Mouse (Mus musculus) hindbrain, embryonic 11.5 days (tissue): ENCODE measurements at regions not wholly inside any gene's neighbourhood (a gene's known extent, or its start where the extent isn't known, plus 50 kb on each side); places are given as distances from the start of the nearest gene placed in this dataset.

ENCODE experiments used
- ATAC-seq: fragments of 200-750 bp; cut with Nextera tagmentation; 2 replicates; pipeline ENCODE4 v1.8.0; 2017; ENCODE audit warnings: mild to moderate bottlenecking, moderate TSS enrichment, moderate library complexity; ENCODE audit not compliant: low FRiP score
- DNase-seq: peaks from one replicate; pipeline ENCODE4 v3.0.0-alpha.2; 2015; ENCODE audit warnings: low spot score
- H3K27ac ChIP-seq: fragments of 300-500 bp; sonication (generic); 2 replicates; pipeline ENCODE4 v1.5.1; 2014; ENCODE audit warnings: mild to moderate bottlenecking, low read depth, low read length
- H3K27me3 ChIP-seq: fragments of 300-500 bp; sonication (generic); 2 replicates; pipeline ENCODE4 v1.6.1; 2014; ENCODE audit warnings: mild to moderate bottlenecking, low read length, moderate library complexity, mixed read lengths; ENCODE audit not compliant: control insufficient read depth, insufficient read depth
- H3K36me3 ChIP-seq: fragments of 300-500 bp; sonication (generic); 2 replicates; pipeline ENCODE4 v1.6.1; 2014; ENCODE audit warnings: mild to moderate bottlenecking, low read length, moderate library complexity, mixed read lengths; ENCODE audit not compliant: control insufficient read depth, insufficient read depth
- H3K4me1 ChIP-seq: fragments of 300-500 bp; sonication (generic); replicated peaks from 2 replicates; pipeline ENCODE4 v1.6.1; 2014; ENCODE audit warnings: low read length, mixed read lengths; ENCODE audit not compliant: control insufficient read depth, insufficient read depth
- H3K4me2 ChIP-seq: fragments of 300-500 bp; sonication (generic); replicated peaks from 2 replicates; pipeline ENCODE4 v1.6.1; 2014; ENCODE audit warnings: mild to moderate bottlenecking, low read depth, low read length
- H3K4me3 ChIP-seq: fragments of 300-500 bp; sonication (generic); 2 replicates; pipeline ENCODE4 v1.5.1; 2014; ENCODE audit warnings: low read depth, low read length
- H3K9ac ChIP-seq: fragments of 300-500 bp; sonication (generic); 2 replicates; pipeline ENCODE4 v1.6.1; 2014; ENCODE audit warnings: low read depth, low read length
- H3K9me3 ChIP-seq: fragments of 300-500 bp; sonication (generic); 2 replicates; pipeline ENCODE4 v1.6.1; 2016; ENCODE audit warnings: low read length; ENCODE audit not compliant: control insufficient read depth
- WGBS: fragments of 180-500 bp; shearing (Covaris S2); extraction: QIAGEN DNeasy Blood & Tissue Kit; methylation state at CpG from one replicate; pipeline ENCODE4 v1.1.7; 2014; 5-methylcytosine and 5-hydroxymethylcytosine counted together

DNA sequence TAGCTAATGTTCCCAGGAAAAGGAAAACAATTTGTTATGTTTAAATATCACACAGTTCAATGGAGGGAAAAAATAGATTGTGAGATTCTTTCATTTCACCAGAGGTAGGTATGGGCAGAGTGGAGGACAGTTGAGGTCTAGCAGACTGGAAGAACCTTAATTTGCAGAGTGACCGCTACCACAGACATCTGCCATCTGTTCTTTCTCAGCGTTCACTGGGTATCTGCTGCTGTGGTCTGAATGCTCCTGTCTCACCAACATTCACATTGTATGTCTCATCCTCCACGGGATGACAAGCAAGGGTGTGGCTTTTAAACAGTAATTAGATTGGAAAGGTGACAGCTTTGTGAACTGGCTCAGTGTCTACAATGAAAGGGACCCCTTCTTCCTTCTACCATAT is 198.5 kb downstream of the Fam84b start:
- 86% methylated on average over 3 of the region's 3 CpGs for WGBS
- H3K4me3 ChIP-seq, result no peak overlapping the region
- ATAC-seq (no peak), DNase-seq (no peak)
- no peak overlapping the region for H3K9ac ChIP-seq
- H3K27me3 ChIP-seq, result no peaks in the 10 kb centered on the region
- no peak overlapping the region for H3K27ac ChIP-seq
- no peaks in the 10 kb centered on the region for H3K4me1 ChIP-seq
- no peaks in the 10 kb centered on the region for H3K36me3 ChIP-seq
- H3K4me2 ChIP-seq, result no peak overlapping the region
- H3K9me3 ChIP-seq, result no peaks in the 10 kb centered on the region

DNA sequence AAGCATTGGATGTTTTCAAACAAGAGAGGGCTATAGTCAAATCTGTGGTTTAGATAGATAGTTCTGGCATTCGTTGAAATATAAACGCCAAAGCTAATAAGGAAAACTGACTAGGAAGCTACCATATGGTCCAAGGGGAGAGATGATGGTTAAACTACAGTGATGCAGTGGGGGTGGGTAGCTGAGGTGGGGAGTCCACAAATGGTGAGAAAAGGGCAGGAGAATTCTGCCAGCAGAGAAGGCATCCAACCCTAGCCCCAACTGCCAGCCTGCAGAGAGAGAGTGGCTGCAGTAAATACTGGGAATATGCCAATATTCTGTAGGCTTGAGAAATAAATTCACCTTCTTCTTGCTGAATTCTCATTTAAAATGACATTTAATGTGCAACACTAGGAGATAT is 204.3 kb downstream of the Fam84b start:
- ATAC-seq, result no peak
- no peaks in the 10 kb centered on the region for H3K36me3 ChIP-seq
- no peaks in the 10 kb centered on the region for H3K4me1 ChIP-seq
- no peak overlapping the region for H3K4me2 ChIP-seq
- no peak for DNase-seq
- H3K9ac ChIP-seq, result no peak overlapping the region
- no peaks in the 10 kb centered on the region for H3K27me3 ChIP-seq
- no peak overlapping the region for H3K27ac ChIP-seq
- 89% methylated on average over 2 of the region's 2 CpGs for WGBS
- H3K9me3 ChIP-seq, result no peaks in the 10 kb centered on the region
- no peak overlapping the region for H3K4me3 ChIP-seq

- no peaks in the 10 kb centered on the region for H3K9me3 ChIP-seq
- no peak overlapping the region for H3K4me3 ChIP-seq
- ATAC-seq, result no peak
- 86% methylated on average over 1 of the region's 1 CpGs for WGBS
- no peak overlapping the region for H3K27ac ChIP-seq
- H3K4me2 ChIP-seq, result no peak overlapping the region
- no peaks in the 10 kb centered on the region for H3K27me3 ChIP-seq
- no peak overlapping the region for H3K9ac ChIP-seq
- H3K36me3 ChIP-seq, result no peaks in the 10 kb centered on the region
- no peaks in the 10 kb centered on the region for H3K4me1 ChIP-seq
- no peak for DNase-seq
Measured at GRCm38 (mm10) chr15:60641770-60642169, 211.8 kb downstream of the Fam84b start.

GRCm38 (mm10) chr15:60633457-60633850 is 220.1 kb downstream of the Fam84b start:
- Histone ChIP-seq H3K27ac (no peak overlapping the region), H3K9ac (no peak overlapping the region), H3K9me3 (no peaks in the 10 kb centered on the region), H3K27me3 (no peaks in the 10 kb centered on the region), H3K4me3 (no peak overlapping the region), H3K36me3 (no peaks in the 10 kb centered on the region), H3K4me1 (no peaks in the 10 kb centered on the region), H3K4me2 (no peak overlapping the region)
- 36% methylated on average over 3 of the region's 3 CpGs for WGBS
- peak; percentile 9 for DNase-seq
- ATAC-seq, result peak; percentile 68; the same call in 1 of the 2 replicates

- Histone ChIP-seq H3K36me3 (no peaks in the 10 kb centered on the region), H3K4me3 (no peak overlapping the region), H3K27ac (no peak overlapping the region), H3K4me2 (no peak overlapping the region), H3K4me1 (no peaks in the 10 kb centered on the region), H3K9me3 (no peaks in the 10 kb centered on the region), H3K9ac (no peak overlapping the region), H3K27me3 (no peaks in the 10 kb centered on the region)
- 47% methylated on average over 4 of the region's 4 CpGs for WGBS
- no peak for DNase-seq
- no peak for ATAC-seq
Measured at GRCm38 (mm10) chr15:60632789-60633456, 220.7 kb downstream of the Fam84b start.

DNA sequence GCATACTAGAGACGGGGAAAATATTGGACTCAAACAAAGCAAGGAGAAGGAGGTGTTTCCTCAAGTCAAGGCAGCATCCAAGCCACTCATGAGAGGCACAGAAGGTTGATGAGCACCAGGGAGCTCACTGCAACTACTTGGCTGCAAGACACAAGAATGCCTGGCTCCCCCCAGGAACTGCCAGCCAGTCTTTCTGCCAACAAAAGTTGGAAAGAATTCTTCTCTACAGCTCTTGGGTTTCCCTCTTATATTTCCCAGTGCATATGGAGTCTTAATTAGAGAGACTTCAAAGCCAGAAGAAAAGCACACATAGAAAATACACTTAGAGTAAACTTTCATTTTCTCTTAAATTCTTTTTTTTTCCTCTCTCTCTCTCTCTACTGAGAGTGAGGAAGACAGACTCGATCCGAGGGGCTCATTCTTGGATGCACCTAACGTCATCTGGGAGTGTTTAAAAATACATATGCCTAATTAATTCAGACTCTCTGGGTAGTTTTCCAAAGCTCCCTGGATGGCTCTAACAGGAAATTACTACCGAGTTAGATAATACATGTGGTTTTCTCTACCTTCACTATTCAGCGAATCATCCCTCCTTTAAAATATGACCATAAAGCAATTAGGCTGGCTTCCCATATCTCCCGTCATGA is 222.7 kb downstream of the Fam84b start:
- Histone ChIP-seq H3K9ac (no peak overlapping the region), H3K4me3 (no peak overlapping the region), H3K4me2 (no peak overlapping the region), H3K4me1 (no peaks in the 10 kb centered on the region), H3K27me3 (no peaks in the 10 kb centered on the region), H3K36me3 (no peaks in the 10 kb centered on the region), H3K9me3 (no peaks in the 10 kb centered on the region), H3K27ac (no peak overlapping the region)
- ATAC-seq, result no peak
- DNase-seq, result no peak
- WGBS, result 85% methylated on average over 7 of the region's 7 CpGs

- Histone ChIP-seq H3K9me3 (no peaks in the 10 kb centered on the region), H3K9ac (no peak overlapping the region), H3K27me3 (no peaks in the 10 kb centered on the region), H3K4me2 (no peak overlapping the region), H3K4me1 (no peaks in the 10 kb centered on the region), H3K27ac (no peak overlapping the region), H3K4me3 (no peak overlapping the region), H3K36me3 (no peaks in the 10 kb centered on the region)
- ATAC-seq, result no peak
- DNase-seq, result no peak
- 80% methylated on average over 2 of the region's 2 CpGs for WGBS
Measured at GRCm38 (mm10) chr15:60618801-60619200, 234.8 kb downstream of the Fam84b start.

DNA sequence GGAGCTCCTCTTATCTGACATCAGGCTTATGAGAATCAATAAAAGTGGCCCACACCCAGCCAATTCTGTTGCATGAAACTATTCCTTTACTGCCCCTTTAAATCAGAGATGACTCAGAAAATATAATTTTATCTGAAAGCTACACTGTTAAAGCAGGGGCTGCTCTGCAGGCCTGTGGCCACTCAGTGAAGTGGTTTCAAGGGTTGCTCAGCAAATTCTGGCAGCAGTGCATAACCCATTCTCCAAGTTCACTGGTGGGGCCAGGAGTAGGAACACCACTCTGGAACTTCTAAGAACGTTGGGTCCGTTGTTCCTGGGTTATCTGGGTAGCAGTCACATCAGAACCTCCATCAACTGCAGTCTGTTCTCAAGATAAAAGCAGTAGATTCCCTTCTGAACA is 236.2 kb downstream of the Fam84b start:
- Histone ChIP-seq H3K4me3 (no peak overlapping the region), H3K9ac (no peak overlapping the region), H3K9me3 (no peaks in the 10 kb centered on the region), H3K36me3 (no peaks in the 10 kb centered on the region), H3K4me1 (no peaks in the 10 kb centered on the region), H3K4me2 (no peak overlapping the region), H3K27me3 (no peaks in the 10 kb centered on the region), H3K27ac (no peak overlapping the region)
- ATAC-seq (no peak), DNase-seq (no peak)
- WGBS, result 74% methylated on average over 2 of the region's 2 CpGs

- no peak overlapping the region for H3K9ac ChIP-seq
- no peak overlapping the region for H3K27ac ChIP-seq
- no peak for ATAC-seq
- no peaks in the 10 kb centered on the region for H3K36me3 ChIP-seq
- H3K27me3 ChIP-seq, result no peaks in the 10 kb centered on the region
- no peak overlapping the region for H3K4me3 ChIP-seq
- H3K9me3 ChIP-seq, result no peaks in the 10 kb centered on the region
- no peak for DNase-seq
- H3K4me1 ChIP-seq, result no peaks in the 10 kb centered on the region
- no peak overlapping the region for H3K4me2 ChIP-seq
Measured at GRCm38 (mm10) chr15:60601885-60602284, 251.7 kb downstream of the Fam84b start.
